Mouse (Mus musculus) neural tube, embryonic 12.5 days (tissue): ENCODE measurements around the gene Tjp1. TPM values are rescaled to one million over a fixed set of nuclear protein-coding genes. Genes with fewer than 3 reads are reported as not detected.

ENCODE experiments used
- ATAC-seq: fragments of 200-750 bp; cut with Nextera tagmentation; 2 replicates; pipeline ENCODE4 v1.8.0; 2017; ENCODE audit warnings: low read depth, mild to moderate bottlenecking, moderate TSS enrichment, moderate library complexity; ENCODE audit not compliant: low FRiP score
- H3K27ac ChIP-seq: fragments of 300-500 bp; sonication (generic); 2 replicates; pipeline ENCODE4 v1.5.1; 2016
- H3K27me3 ChIP-seq: fragments of 300-500 bp; sonication (generic); replicated peaks from 2 replicates; pipeline ENCODE4 v1.6.1; 2016; ENCODE audit warnings: mild to moderate bottlenecking
- H3K36me3 ChIP-seq: fragments of 300-500 bp; sonication (generic); 2 replicates; pipeline ENCODE4 v1.6.1; 2016; ENCODE audit warnings: mild to moderate bottlenecking
- H3K4me1 ChIP-seq: fragments of 300-500 bp; sonication (generic); 2 replicates; pipeline ENCODE4 v1.6.1; 2016
- H3K4me2 ChIP-seq: fragments of 300-500 bp; sonication (generic); replicated peaks from 2 replicates; pipeline ENCODE4 v1.6.1; 2016; ENCODE audit warnings: mild to moderate bottlenecking
- H3K4me3 ChIP-seq: fragments of 300-500 bp; sonication (generic); 2 replicates; pipeline ENCODE4 v1.5.1; 2016
- H3K9ac ChIP-seq: fragments of 300-500 bp; sonication (generic); 2 replicates; pipeline ENCODE4 v1.6.1; 2016; ENCODE audit warnings: mild to moderate bottlenecking
- H3K9me3 ChIP-seq: fragments of 300-500 bp; sonication (generic); 2 replicates; pipeline ENCODE4 v1.6.1; 2016; ENCODE audit warnings: mild to moderate bottlenecking
- WGBS: fragments of 180-500 bp; shearing (Covaris S2); methylation state at CpG from one replicate; pipeline ENCODE4 v1.1.7; 2016; 5-methylcytosine and 5-hydroxymethylcytosine counted together
- polyA plus RNA-seq: library from polyadenylated mRNA; unstranded; fragments of >200 nt; fragmentation: Nextera tagmentation; extraction: Ambion mirVana; gene quantifications from 2 replicates; pipeline ENCODE4 v1.2.1, GENCODE M21; 2016

Tjp1 gene
- 25.6 and 27.4 TPM in 2 replicates for polyA plus RNA-seq

- Histone ChIP-seq H3K27ac (peak within 1 kb of the TSS; percentile 42; the same call in 1 of the 2 replicates), H3K4me2 (peak within 1 kb of the TSS; percentile 93), H3K27me3 (peaks cover 48% of the 10 kb centered on the region), H3K36me3 (no peaks in the 10 kb centered on the region), H3K4me1 (peaks cover 5% of the 10 kb centered on the region; the same call in 1 of the 2 replicates), H3K9me3 (no peaks in the 10 kb centered on the region), H3K9ac (peak within 1 kb of the TSS; percentile 61), H3K4me3 (peak within 1 kb of the TSS; percentile 61)
- ATAC-seq, result peak; percentile 79
- WGBS, result under 1% methylated on average over 114 of the region's 115 CpGs
Observed at GRCm38 (mm10) chr7:65527071-65528007, at the start of gene Tjp1. TSS of gene Tjp1 (minus strand) at chr7:65527781.

GRCm38 (mm10) chr7:65577118-65577517 lies 49.5 kb upstream of the Tjp1 start:
- Histone ChIP-seq H3K27me3 (no peaks in the 10 kb centered on the region), H3K4me3 (no peak overlapping the region), H3K9ac (no peak overlapping the region), H3K27ac (no peak overlapping the region), H3K9me3 (no peaks in the 10 kb centered on the region), H3K36me3 (no peaks in the 10 kb centered on the region), H3K4me2 (no peak overlapping the region), H3K4me1 (no peaks in the 10 kb centered on the region)
- ATAC-seq, result no peak
- WGBS, result 62% methylated on average over 12 of the region's 12 CpGs

GRCm38 (mm10) chr7:65572731-65573130 lies 45.1 kb upstream of the Tjp1 start:
- Histone ChIP-seq H3K27ac (no peak overlapping the region), H3K27me3 (no peaks in the 10 kb centered on the region), H3K4me3 (no peak overlapping the region), H3K9ac (no peak overlapping the region), H3K36me3 (no peaks in the 10 kb centered on the region), H3K9me3 (no peaks in the 10 kb centered on the region), H3K4me2 (no peak overlapping the region), H3K4me1 (no peaks in the 10 kb centered on the region)
- no peak for ATAC-seq
- WGBS, result 67% methylated on average over 5 of the region's 5 CpGs

- Histone ChIP-seq H3K9me3 (no peaks in the 10 kb centered on the region), H3K27me3 (no peaks in the 10 kb centered on the region), H3K9ac (no peak overlapping the region), H3K36me3 (no peaks in the 10 kb centered on the region), H3K27ac (no peak overlapping the region), H3K4me2 (no peak overlapping the region), H3K4me3 (no peak overlapping the region), H3K4me1 (no peaks in the 10 kb centered on the region)
- ATAC-seq, result no peak
- WGBS, result 89% methylated on average over 4 of the region's 4 CpGs
Observed at GRCm38 (mm10) chr7:65570691-65571090, 43.1 kb upstream of the Tjp1 start.

- H3K4me1 ChIP-seq, result no peaks in the 10 kb centered on the region
Observed at GRCm38 (mm10) chr7:65555996-65556395, 28.4 kb upstream of the Tjp1 start.

GRCm38 (mm10) chr7:65545741-65546140 lies 18.2 kb upstream of the Tjp1 start:
- Histone ChIP-seq H3K4me1 (no peaks in the 10 kb centered on the region), H3K36me3 (no peaks in the 10 kb centered on the region), H3K27ac (no peak overlapping the region), H3K27me3 (no peaks in the 10 kb centered on the region), H3K9ac (no peak overlapping the region), H3K4me2 (no peak overlapping the region), H3K9me3 (no peaks in the 10 kb centered on the region), H3K4me3 (no peak overlapping the region)
- ATAC-seq, result no peak
- WGBS, result 17% methylated on average over 5 of the region's 5 CpGs

More at GRCm38 (mm10) chr7:65555996-65556395, 28.4 kb upstream of the Tjp1 start:
- Histone ChIP-seq H3K27ac (no peak overlapping the region), H3K4me3 (no peak overlapping the region), H3K4me2 (no peak overlapping the region), H3K9me3 (no peaks in the 10 kb centered on the region), H3K9ac (no peak overlapping the region), H3K36me3 (no peaks in the 10 kb centered on the region), H3K27me3 (no peaks in the 10 kb centered on the region)
- no peak for ATAC-seq
- 42% methylated on average over 1 of the region's 1 CpGs for WGBS

GRCm38 (mm10) chr7:65532689-65533088 lies 5.1 kb upstream of the Tjp1 start:
- 16% methylated on average over 4 of the region's 4 CpGs for WGBS
- Histone ChIP-seq H3K36me3 (no peaks in the 10 kb centered on the region), H3K4me1 (no peaks in the 10 kb centered on the region), H3K27me3 (peaks cover 32% of the 10 kb centered on the region), H3K9me3 (peaks cover 10% of the 10 kb centered on the region), H3K4me2 (no peak overlapping the region), H3K9ac (no peak overlapping the region), H3K4me3 (no peak overlapping the region), H3K27ac (no peak overlapping the region)
- ATAC-seq, result no peak

GRCm38 (mm10) chr7:65523116-65523515 lies 4.5 kb downstream of the Tjp1 start:
- Histone ChIP-seq H3K9ac (no peak overlapping the region), H3K27me3 (peaks cover 18% of the 10 kb centered on the region), H3K9me3 (no peaks in the 10 kb centered on the region), H3K27ac (no peak overlapping the region), H3K36me3 (no peaks in the 10 kb centered on the region), H3K4me1 (peaks cover 5% of the 10 kb centered on the region; the same call in 1 of the 2 replicates), H3K4me2 (no peak overlapping the region), H3K4me3 (no peak overlapping the region)
- ATAC-seq, result no peak
- 94% methylated on average over 4 of the region's 4 CpGs for WGBS

- peaks cover 5% of the 10 kb centered on the region; the same call in 1 of the 2 replicates for H3K4me1 ChIP-seq
- no peak overlapping the region for H3K4me3 ChIP-seq
- no peak for ATAC-seq
- WGBS, result 72% methylated on average over 12 of the region's 12 CpGs
- H3K27ac ChIP-seq, result no peak overlapping the region
- no peaks in the 10 kb centered on the region for H3K36me3 ChIP-seq
- H3K4me2 ChIP-seq, result no peak overlapping the region
- H3K9ac ChIP-seq, result no peak overlapping the region
- no peaks in the 10 kb centered on the region for H3K9me3 ChIP-seq
- H3K27me3 ChIP-seq, result peaks cover 14% of the 10 kb centered on the region
Observed at GRCm38 (mm10) chr7:65522490-65522889, 5.1 kb downstream of the Tjp1 start.

GRCm38 (mm10) chr7:65520622-65521021 lies 7.0 kb downstream of the Tjp1 start:
- ATAC-seq, result no peak
- Histone ChIP-seq H3K27ac (no peak overlapping the region), H3K4me1 (no peaks in the 10 kb centered on the region), H3K4me3 (no peak overlapping the region), H3K4me2 (no peak overlapping the region), H3K9ac (no peak overlapping the region), H3K36me3 (no peaks in the 10 kb centered on the region), H3K9me3 (no peaks in the 10 kb centered on the region), H3K27me3 (peaks cover 3% of the 10 kb centered on the region; the same call in 1 of the 2 replicates)
- WGBS, result 90% methylated on average over 8 of the region's 8 CpGs

- peak; percentile 25; the same call in 1 of the 2 replicates for ATAC-seq
- no peaks in the 10 kb centered on the region for H3K4me1 ChIP-seq
- no peak overlapping the region for H3K4me3 ChIP-seq
- H3K9ac ChIP-seq, result no peak overlapping the region
- H3K4me2 ChIP-seq, result no peak overlapping the region
- no peaks in the 10 kb centered on the region for H3K9me3 ChIP-seq
- WGBS, result 43% methylated on average over 12 of the region's 12 CpGs
- H3K36me3 ChIP-seq, result no peaks in the 10 kb centered on the region
- H3K27me3 ChIP-seq, result peaks cover 3% of the 10 kb centered on the region; the same call in 1 of the 2 replicates
- no peak overlapping the region for H3K27ac ChIP-seq
Observed at GRCm38 (mm10) chr7:65519788-65520563, 7.6 kb downstream of the Tjp1 start.

- no peak overlapping the region for H3K27ac ChIP-seq
- H3K4me2 ChIP-seq, result no peak overlapping the region
- H3K9ac ChIP-seq, result no peak overlapping the region
- H3K4me3 ChIP-seq, result no peak overlapping the region
- peaks cover 10% of the 10 kb centered on the region for H3K4me1 ChIP-seq
- 44% methylated on average over 8 of the region's 8 CpGs for WGBS
- no peaks in the 10 kb centered on the region for H3K36me3 ChIP-seq
- H3K9me3 ChIP-seq, result no peaks in the 10 kb centered on the region
- ATAC-seq, result no peak
- H3K27me3 ChIP-seq, result no peaks in the 10 kb centered on the region
Observed at GRCm38 (mm10) chr7:65516903-65517302, 10.7 kb downstream of the Tjp1 start.
